8 mouse cellular contexts compared by ENCODE assay signal in the genomic region with DNA sequence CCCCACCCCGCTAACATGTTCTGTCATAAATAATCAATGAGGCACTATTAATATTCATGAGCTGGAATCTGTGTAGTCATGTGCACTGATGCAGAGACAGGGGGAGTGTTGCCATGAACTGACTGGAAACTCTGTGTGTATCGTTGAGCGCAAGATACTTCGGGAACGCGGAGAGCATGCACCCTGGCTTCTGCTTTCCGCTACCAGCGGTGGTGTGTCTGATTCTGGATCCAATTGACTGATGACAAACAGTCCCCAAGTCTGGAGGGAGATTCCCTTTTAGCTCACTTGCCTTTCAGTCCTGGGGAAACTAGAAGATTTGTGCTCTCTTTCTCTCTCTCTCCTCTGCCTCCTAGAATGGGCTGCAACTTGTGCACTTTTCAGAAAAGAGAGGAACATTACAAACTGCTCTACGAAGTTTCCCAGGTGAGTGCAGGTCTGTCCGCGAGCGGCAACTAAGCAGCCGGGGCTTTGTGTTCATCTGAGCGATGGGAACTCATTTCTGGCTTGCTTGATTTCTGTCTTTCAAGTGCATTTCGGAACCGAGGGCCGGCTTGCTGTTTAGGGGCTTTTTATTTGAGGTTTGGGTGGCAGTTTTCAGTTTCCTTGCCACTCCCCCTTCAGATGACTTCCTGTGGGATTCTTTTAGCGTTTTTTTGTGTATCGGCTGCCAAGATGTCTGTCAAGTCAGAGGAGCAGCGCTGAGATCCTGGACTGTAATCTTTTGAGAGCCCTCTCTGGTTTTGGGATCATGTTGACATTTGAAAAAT.
A peak's percentile ranks its signal among the peaks of the same experiment; 100 is the strongest.
DNase-seq lines count a peak whose midpoint lies in the region; ATAC-seq and TF ChIP-seq lines count a peak whose summit lies in the region.

No protein-coding gene starts in this region.

- TF ChIP-seq CTCF in thymus, adult 2 months (IDR thresholded peaks at IDR 0.05; ENCODE audit: borderline replicate concordance, control insufficient read depth, extremely low read depth, insufficient read depth, low read length, poor library complexity) = no peak

- peak overlapping the region; percentile 58 for H3K9ac ChIP-seq in heart, embryonic 12.5 days
- peak overlapping the region; percentile 41 for H3K9ac ChIP-seq in heart, embryonic 15.5 days
- peak overlapping the region; percentile 40; the same call in 1 of the 2 replicates for H3K9ac ChIP-seq in neural tube, embryonic 12.5 days

- no peaks in the 10 kb centered on the region for H3K36me3 ChIP-seq in heart, embryonic 12.5 days
- no peaks in the 10 kb centered on the region for H3K36me3 ChIP-seq in heart, embryonic 15.5 days
- no peaks in the 10 kb centered on the region for H3K36me3 ChIP-seq in neural tube, embryonic 12.5 days
- no peaks in the 10 kb centered on the region for H3K36me3 ChIP-seq in thymus, adult 2 months (ENCODE audit: control insufficient read depth, insufficient read depth, low read length)

- TF ChIP-seq POLR2A in thymus, adult 2 months (IDR thresholded peaks at IDR 0.05; ENCODE audit: control insufficient read depth, extremely low read depth, insufficient read depth, low read length, poor library complexity) = no peak

- H3K4me2 ChIP-seq in heart, embryonic 12.5 days = peak overlapping the region; percentile 93
- peak overlapping the region; percentile 75 for H3K4me2 ChIP-seq in heart, embryonic 15.5 days
- peak overlapping the region; percentile 68 for H3K4me2 ChIP-seq in neural tube, embryonic 12.5 days (replicated peaks)

- no peak for DNase-seq in heart, adult 9 months (ENCODE audit: low spot score in 2 of 2)
- DNase-seq in kidney, postnatal 4 days = peak; percentile 26 to 41
- DNase-seq in thymus, adult 2 months = no peak
- no peak for DNase-seq in thymus, postnatal 0 days (ENCODE audit: low spot score)

- peak overlapping the region; percentile 54 for H3K4me3 ChIP-seq in heart, embryonic 12.5 days
- peak overlapping the region; percentile 45 for H3K4me3 ChIP-seq in heart, embryonic 15.5 days
- H3K4me3 ChIP-seq in neural tube, embryonic 12.5 days = peak overlapping the region; percentile 37
- no peak overlapping the region for H3K4me3 ChIP-seq in thymus, adult 2 months (ENCODE audit: control insufficient read depth, insufficient read depth, low read length)

- 2% methylated on average over 20 of the region's 20 CpGs for WGBS in heart, embryonic 12.5 days
- 2% methylated on average over 20 of the region's 20 CpGs for WGBS in heart, embryonic 15.5 days
- WGBS in neural tube, embryonic 12.5 days = under 1% methylated on average over 20 of the region's 20 CpGs
- 6% methylated on average over 20 of the region's 20 CpGs for WGBS in thymus, adult 2 months

- no peak overlapping the region for H3K27ac ChIP-seq in heart, embryonic 12.5 days (ENCODE audit: poor library complexity, severe bottlenecking)
- H3K27ac ChIP-seq in heart, embryonic 15.5 days = no peak overlapping the region
- peak overlapping the region; percentile 62 for H3K27ac ChIP-seq in neural tube, embryonic 12.5 days
- H3K27ac ChIP-seq in thymus, adult 2 months (ENCODE audit: control insufficient read depth, insufficient read depth, low read length) = no peak overlapping the region

- H3K4me1 ChIP-seq in heart, embryonic 12.5 days (replicated peaks) = peaks cover 10% of the 10 kb centered on the region; the same call in 1 of the 2 replicates
- peaks cover 12% of the 10 kb centered on the region for H3K4me1 ChIP-seq in heart, embryonic 15.5 days (replicated peaks)
- peaks cover 26% of the 10 kb centered on the region for H3K4me1 ChIP-seq in neural tube, embryonic 12.5 days
- H3K4me1 ChIP-seq in thymus, adult 2 months (replicated peaks; ENCODE audit: control insufficient read depth, insufficient read depth, low read length) = no peaks in the 10 kb centered on the region

- no peaks in the 10 kb centered on the region for H3K9me3 ChIP-seq in heart, embryonic 12.5 days (replicated peaks)
- no peaks in the 10 kb centered on the region for H3K9me3 ChIP-seq in heart, embryonic 15.5 days (replicated peaks)
- no peaks in the 10 kb centered on the region for H3K9me3 ChIP-seq in neural tube, embryonic 12.5 days

- no peak for ATAC-seq in heart, embryonic 12.5 days (ENCODE audit: insufficient number of reproducible peaks, low FRiP score)
- 0 out of 2 replicates have a peak, but pooled peaks have one; percentile 25 for ATAC-seq in common myeloid progenitor, adult 5-6 weeks (replicated peaks; ENCODE audit: low read depth, poor library complexity, severe bottlenecking)
- no peak for ATAC-seq in heart, embryonic 15.5 days (replicated peaks; ENCODE audit: insufficient number of reproducible peaks, insufficient read depth, low FRiP score, low read depth)
- peak; percentile 73 for ATAC-seq in neural tube, embryonic 12.5 days (ENCODE audit: low FRiP score, low read depth)

- H3K27me3 ChIP-seq in heart, embryonic 12.5 days (replicated peaks) = no peaks in the 10 kb centered on the region
- no peaks in the 10 kb centered on the region for H3K27me3 ChIP-seq in heart, embryonic 15.5 days
- no peaks in the 10 kb centered on the region for H3K27me3 ChIP-seq in neural tube, embryonic 12.5 days (replicated peaks)
- no peaks in the 10 kb centered on the region for H3K27me3 ChIP-seq in thymus, adult 2 months (ENCODE audit: control insufficient read depth, insufficient read depth, low read length)

Comparison
In these comparisons a context has a peak if more than half of its experiments do, and no peak if none do; other contexts are left out.
1. ATAC-seq: peak in common myeloid progenitor, adult 5-6 weeks (single experiment) and neural tube, embryonic 12.5 days (single experiment); none in heart, embryonic 12.5 days (single experiment) and heart, embryonic 15.5 days (single experiment).
2. DNase-seq: peak in kidney, postnatal 4 days (2 of 2); none in heart, adult 9 months (0 of 2), thymus, adult 2 months (single experiment) and thymus, postnatal 0 days (single experiment).
3. Peak in every context shown above with its lines, with median percentiles within 50 percentile points of each other: H3K4me2 ChIP-seq and H3K9ac ChIP-seq.